Mouse (Mus musculus) midbrain, postnatal 0 days (tissue): ENCODE measurements around the gene Edc4. TPM values are rescaled to one million over a fixed set of nuclear protein-coding genes. Genes with fewer than 3 reads are reported as not detected.
A peak's percentile ranks its signal among the peaks of the same experiment; 100 is the strongest.
"Not testable (repeated sequence)": the region's sequence is repeated elsewhere in the genome, so short reads cannot be mapped to it uniquely, and the experiment has no call there.

ENCODE experiments used
- ATAC-seq: fragments of 200-750 bp; cut with Nextera tagmentation; 2 replicates; pipeline ENCODE4 v1.8.0; 2017; ENCODE audit warnings: moderate number of reproducible peaks, mild to moderate bottlenecking, moderate TSS enrichment, moderate library complexity; ENCODE audit not compliant: low FRiP score
- DNase-seq: peaks from one replicate; pipeline ENCODE4 v3.0.0-alpha.2; 2015; ENCODE audit warnings: low spot score
- H3K27ac ChIP-seq: fragments of 300-500 bp; sonication (generic); 2 replicates; pipeline ENCODE4 v1.5.1; 2014; ENCODE audit warnings: low read depth, mild to moderate bottlenecking, low read length, mixed read lengths
- H3K27me3 ChIP-seq: fragments of 300-500 bp; sonication (generic); 2 replicates; pipeline ENCODE4 v1.6.1; 2014; ENCODE audit warnings: low read length, control low read depth, mixed read lengths; ENCODE audit not compliant: insufficient read depth
- H3K36me3 ChIP-seq: fragments of 300-500 bp; sonication (generic); 2 replicates; pipeline ENCODE4 v1.6.1; 2014; ENCODE audit warnings: low read length, control low read depth, mixed read lengths; ENCODE audit not compliant: insufficient read depth
- H3K4me1 ChIP-seq: fragments of 300-500 bp; sonication (generic); 2 replicates; pipeline ENCODE4 v1.6.1; 2014; ENCODE audit warnings: mild to moderate bottlenecking, control low read depth, antibody characterized with exemption, low read length, mixed read lengths; ENCODE audit not compliant: insufficient read depth
- H3K4me2 ChIP-seq: fragments of 300-500 bp; sonication (generic); 2 replicates; pipeline ENCODE4 v1.6.1; 2014; ENCODE audit warnings: low read depth, mild to moderate bottlenecking, low read length, mixed read lengths; ENCODE audit not compliant: poor library complexity, severe bottlenecking
- H3K4me3 ChIP-seq: fragments of 300-500 bp; sonication (generic); 2 replicates; pipeline ENCODE4 v1.5.1; 2014; ENCODE audit warnings: low read depth, mild to moderate bottlenecking, low read length, moderate library complexity
- H3K9ac ChIP-seq: fragments of 300-500 bp; sonication (generic); replicated peaks from 2 replicates; pipeline ENCODE4 v1.6.1; 2014; ENCODE audit warnings: mild to moderate bottlenecking, low read length, moderate library complexity, mixed read lengths; ENCODE audit not compliant: poor library complexity, severe bottlenecking
- H3K9me3 ChIP-seq: fragments of 300-500 bp; sonication (generic); 2 replicates; pipeline ENCODE4 v1.6.1; 2016; ENCODE audit warnings: low read length, control low read depth
- CTCF ChIP-seq: IDR thresholded peaks from 2 replicates; pipeline ENCODE4 v1.5.1; 2016; ENCODE audit warnings: antibody characterized with exemption, mild to moderate bottlenecking
- WGBS: fragments of 180-500 bp; shearing (Covaris S2); extraction: QIAGEN DNeasy Blood & Tissue Kit; methylation state at CpG from one replicate; pipeline ENCODE4 v1.1.7; 2014; 5-methylcytosine and 5-hydroxymethylcytosine counted together
- polyA plus RNA-seq: library from polyadenylated mRNA; unstranded; fragments of >200 nt; fragmentation: Nextera tagmentation; extraction: Ambion mirVana; gene quantifications from 2 replicates; pipeline ENCODE4 v1.2.1, GENCODE M21; 2015
- total RNA-seq: library from RNA; depleted of rRNA; stranded (reverse); fragments of >200 nt; gene quantifications from 2 replicates; pipeline ENCODE4 v1.2.3, GENCODE M21; 2014; rRNA removed

Edc4 gene
- total RNA-seq (100 and 125 TPM in 2 replicates), polyA plus RNA-seq (45.2 and 45.4 TPM in 2 replicates)

- peaks cover 43% of the 10 kb centered on the region for H3K36me3 ChIP-seq
- peak within 1 kb of the TSS; percentile 76 for H3K9ac ChIP-seq
- DNase-seq = peak; percentile 86
- peak within 1 kb of the TSS; percentile 93 for H3K4me2 ChIP-seq
- H3K27me3 ChIP-seq = no peaks in the 10 kb centered on the region
- no peaks in the 10 kb centered on the region for H3K9me3 ChIP-seq
- TF ChIP-seq CTCF = no peak
- H3K27ac ChIP-seq = peak within 1 kb of the TSS; percentile 45; the same call in 1 of the 2 replicates
- 1% methylated on average over 45 of the region's 45 CpGs for WGBS
- ATAC-seq = peak; percentile 79
- peaks cover 6% of the 10 kb centered on the region; the same call in 1 of the 2 replicates for H3K4me1 ChIP-seq
- peak within 1 kb of the TSS; percentile 70 for H3K4me3 ChIP-seq
Measured at GRCm38 (mm10) chr8:105880754-105881520, at the start of gene Edc4. TSS of gene Edc4 (plus strand) at chr8:105880881.

- ATAC-seq, H3K4me1 ChIP-seq, H3K27me3 ChIP-seq, H3K27ac ChIP-seq, H3K4me3 ChIP-seq, H3K36me3 ChIP-seq, DNase-seq, H3K9me3 ChIP-seq, H3K4me2 ChIP-seq, H3K9ac ChIP-seq: not testable (repeated sequence)
- WGBS = 84% methylated on average over 2 of the region's 2 CpGs
Measured at GRCm38 (mm10) chr8:105833740-105834139, 46.9 kb upstream of the Edc4 start.

GRCm38 (mm10) chr8:105835318-105835717 lies 45.4 kb upstream of the Edc4 start:
- H3K4me1 ChIP-seq = no peaks in the 10 kb centered on the region
- DNase-seq = no peak
- no peak overlapping the region for H3K27ac ChIP-seq
- 27% methylated on average over 11 of the region's 11 CpGs for WGBS
- no peaks in the 10 kb centered on the region for H3K36me3 ChIP-seq
- peak; percentile 56 for TF ChIP-seq CTCF
- H3K9ac ChIP-seq = no peak overlapping the region
- no peak overlapping the region for H3K4me3 ChIP-seq
- H3K4me2 ChIP-seq = no peak overlapping the region
- no peaks in the 10 kb centered on the region for H3K9me3 ChIP-seq
- H3K27me3 ChIP-seq = no peaks in the 10 kb centered on the region
- no peak for ATAC-seq

GRCm38 (mm10) chr8:105836991-105837390 lies 43.7 kb upstream of the Edc4 start:
- Histone ChIP-seq H3K27ac (no peak overlapping the region), H3K9me3 (no peaks in the 10 kb centered on the region), H3K36me3 (no peaks in the 10 kb centered on the region), H3K27me3 (no peaks in the 10 kb centered on the region), H3K4me1 (no peaks in the 10 kb centered on the region), H3K9ac (no peak overlapping the region), H3K4me3 (no peak overlapping the region), H3K4me2 (no peak overlapping the region)
- 64% methylated on average over 6 of the region's 6 CpGs for WGBS
- no peak for TF ChIP-seq CTCF
- DNase-seq (no peak), ATAC-seq (no peak)

GRCm38 (mm10) chr8:105839209-105839608 lies 41.5 kb upstream of the Edc4 start:
- ATAC-seq = no peak
- 94% methylated on average over 5 of the region's 5 CpGs for WGBS

GRCm38 (mm10) chr8:105846678-105847077 lies 34.0 kb upstream of the Edc4 start:
- DNase-seq (no peak), ATAC-seq (no peak)
- no peaks in the 10 kb centered on the region for H3K27me3 ChIP-seq
- H3K9me3 ChIP-seq = no peaks in the 10 kb centered on the region
- H3K4me1 ChIP-seq = peaks cover 6% of the 10 kb centered on the region
- no peak for TF ChIP-seq CTCF
- H3K36me3 ChIP-seq = peaks cover 49% of the 10 kb centered on the region
- H3K4me3 ChIP-seq = no peak overlapping the region
- H3K27ac ChIP-seq = no peak overlapping the region
- H3K4me2 ChIP-seq = no peak overlapping the region
- 90% methylated on average over 11 of the region's 11 CpGs for WGBS
- no peak overlapping the region for H3K9ac ChIP-seq

More at GRCm38 (mm10) chr8:105839209-105839608, 41.5 kb upstream of the Edc4 start:
- Histone ChIP-seq H3K27ac (no peak overlapping the region), H3K9me3 (no peaks in the 10 kb centered on the region), H3K9ac (no peak overlapping the region), H3K4me2 (no peak overlapping the region), H3K4me3 (no peak overlapping the region), H3K27me3 (no peaks in the 10 kb centered on the region), H3K4me1 (no peaks in the 10 kb centered on the region), H3K36me3 (peaks cover 7% of the 10 kb centered on the region)
- DNase-seq = no peak
- no peak for TF ChIP-seq CTCF
